Comparison of ENCODE assay signal across 9 mouse cellular contexts in the genomic region with DNA sequence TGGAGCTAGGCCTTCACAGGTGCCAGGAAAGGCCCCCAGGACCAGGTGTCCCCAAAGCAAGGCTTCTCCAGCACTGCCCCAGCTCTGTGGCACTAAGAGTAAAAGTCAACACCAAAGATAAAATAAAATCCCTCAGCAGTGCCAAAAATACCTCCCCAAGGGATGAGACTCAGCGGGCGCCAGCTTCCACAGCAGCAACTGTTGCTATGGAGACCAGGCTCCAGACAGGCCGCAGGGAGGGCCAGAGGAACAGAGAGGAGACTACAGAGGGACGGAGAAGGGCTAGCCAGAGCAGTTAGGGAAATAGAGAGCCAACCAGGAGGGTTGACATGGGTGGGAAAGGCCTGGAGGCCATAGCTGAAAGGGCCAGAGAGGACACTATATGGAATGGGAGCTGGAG. TPM values are rescaled to one million over a fixed set of nuclear protein-coding genes. Genes with fewer than 3 reads are reported as not detected.
DNase-seq lines count a peak whose midpoint lies in the region; ATAC-seq lines count a peak whose summit lies in the region.
"Had no signal": no experiment of that assay in that cellular context is flagged by ENCODE, and none has a peak within 500 bp of the region (broad histone marks: within the 10 kb centered on the region; RNA-seq: fewer than 3 reads in every experiment).

No protein-coding gene starts in this region.

- no peaks in the 10 kb centered on the region for H3K9me3 ChIP-seq in forebrain, embryonic 11.5 days (ENCODE audit: control insufficient read depth, low read length)
- no peaks in the 10 kb centered on the region for H3K9me3 ChIP-seq in heart, embryonic 15.5 days (replicated peaks)
- H3K9me3 ChIP-seq in intestine, embryonic 16.5 days (ENCODE audit: control insufficient read depth, low read length): no peaks in the 10 kb centered on the region

- H3K36me3 ChIP-seq in forebrain, embryonic 11.5 days (ENCODE audit: control insufficient read depth, insufficient read depth, low read length): no peaks in the 10 kb centered on the region
- no peaks in the 10 kb centered on the region for H3K36me3 ChIP-seq in heart, embryonic 15.5 days
- H3K36me3 ChIP-seq in intestine, embryonic 16.5 days (ENCODE audit: control insufficient read depth, insufficient read depth, low read length): no peaks in the 10 kb centered on the region

- no peak overlapping the region for H3K4me3 ChIP-seq in forebrain, embryonic 11.5 days (ENCODE audit: low read depth, low read length)
- no peak overlapping the region for H3K4me3 ChIP-seq in heart, embryonic 15.5 days
- H3K4me3 ChIP-seq in intestine, embryonic 16.5 days (ENCODE audit: low read length): no peak overlapping the region

- peak; percentile 58 for DNase-seq in layer of hippocampus, adult 11-12 months (ENCODE audit: low spot score)
- no peak for DNase-seq in layer of hippocampus, adult 9-10 months (ENCODE audit: low spot score)
- DNase-seq in forebrain, embryonic 11.5 days (ENCODE audit: low spot score): peak; percentile 66
- peak; percentile 44 for DNase-seq in mesoderm, embryonic 11.5 days (ENCODE audit: low read depth, low spot score)
- no peak for DNase-seq in urinary bladder, adult 18-20 months (ENCODE audit: low spot score in 2 of 2)

- no peak overlapping the region for H3K27ac ChIP-seq in forebrain, embryonic 11.5 days (ENCODE audit: low read depth, low read length)
- peak overlapping the region; percentile 64 for H3K27ac ChIP-seq in heart, embryonic 15.5 days
- H3K27ac ChIP-seq in intestine, embryonic 16.5 days (ENCODE audit: low read length): no peak overlapping the region

- no peak overlapping the region for H3K4me2 ChIP-seq in forebrain, embryonic 11.5 days (ENCODE audit: low read depth, low read length, severe bottlenecking)
- H3K4me2 ChIP-seq in heart, embryonic 15.5 days: peak overlapping the region; percentile 23
- H3K4me2 ChIP-seq in intestine, embryonic 16.5 days (ENCODE audit: low read depth, low read length): no peak overlapping the region

- H3K9ac ChIP-seq in forebrain, embryonic 11.5 days (ENCODE audit: low read length): no peak overlapping the region
- no peak overlapping the region for H3K9ac ChIP-seq in heart, embryonic 15.5 days
- no peak overlapping the region for H3K9ac ChIP-seq in intestine, embryonic 16.5 days (ENCODE audit: low read depth, low read length)

- H3K4me1 ChIP-seq in forebrain, embryonic 11.5 days (replicated peaks; ENCODE audit: control insufficient read depth, insufficient read depth, low read length): peaks cover 19% of the 10 kb centered on the region
- peaks cover 62% of the 10 kb centered on the region for H3K4me1 ChIP-seq in heart, embryonic 15.5 days (replicated peaks)
- peaks cover 46% of the 10 kb centered on the region for H3K4me1 ChIP-seq in intestine, embryonic 16.5 days (ENCODE audit: control insufficient read depth, insufficient read depth, low read length)

- WGBS in forebrain, embryonic 11.5 days: 6% methylated on average over 4 of the region's 4 CpGs
- 19% methylated on average over 4 of the region's 4 CpGs for WGBS in heart, embryonic 15.5 days
- 32% methylated on average over 4 of the region's 4 CpGs for WGBS in intestine, embryonic 16.5 days

- ATAC-seq in forebrain, embryonic 11.5 days (replicated peaks; ENCODE audit: low FRiP score): no peak
- peak; percentile 70 for ATAC-seq in heart, embryonic 15.5 days (replicated peaks; ENCODE audit: insufficient number of reproducible peaks, insufficient read depth, low FRiP score, low read depth)
- ATAC-seq in intestine, embryonic 16.5 days: no peak
- ATAC-seq in megakaryocyte, adult 5-6 weeks (ENCODE audit: poor library complexity, severe bottlenecking): no peak

- H3K27me3 ChIP-seq in forebrain, embryonic 11.5 days (ENCODE audit: control insufficient read depth, insufficient read depth, low read length): no peaks in the 10 kb centered on the region
- no peaks in the 10 kb centered on the region for H3K27me3 ChIP-seq in heart, embryonic 15.5 days
- H3K27me3 ChIP-seq in intestine, embryonic 16.5 days (replicated peaks; ENCODE audit: control insufficient read depth, insufficient read depth, low read length): no peaks in the 10 kb centered on the region

RNA-seq across cellular contexts. Expression of a gene that starts 18.0 kb away (rescaled TPM):
- 10.3 and 10.7 TPM in 2 replicates for polyA plus RNA-seq in forebrain, embryonic 11.5 days (2014; fragmentation: Nextera tagmentation; extraction: Ambion mirVana)
- polyA plus RNA-seq in heart, embryonic 15.5 days (2015; fragmentation: Nextera tagmentation; extraction: Ambion mirVana): 1.4 and 2.0 TPM in 2 replicates
- 2.9 and 3.5 TPM in 2 replicates for polyA plus RNA-seq in intestine, embryonic 16.5 days (2015; fragmentation: Nextera tagmentation; extraction: Ambion mirVana)
- 0.66 and 1.6 TPM in 2 replicates for total RNA-seq in megakaryocyte, adult 5-6 weeks (2015)
- total RNA-seq in megakaryocyte, adult 5-6 weeks (2017): 0.33 and 0.48 TPM in 2 replicates
- total RNA-seq: common myeloid progenitor, adult 5-6 weeks had no signal

RNA-seq across cellular contexts. Expression of a gene that starts 57.4 kb away (rescaled TPM):
- polyA plus RNA-seq in forebrain, embryonic 11.5 days (2014; fragmentation: Nextera tagmentation; extraction: Ambion mirVana): 19.6 and 23.8 TPM in 2 replicates
- polyA plus RNA-seq in heart, embryonic 15.5 days (2015; fragmentation: Nextera tagmentation; extraction: Ambion mirVana): 70.2 and 75.7 TPM in 2 replicates
- polyA plus RNA-seq in intestine, embryonic 16.5 days (2015; fragmentation: Nextera tagmentation; extraction: Ambion mirVana): 60.0 and 63.3 TPM in 2 replicates
- 76.1 and 81.6 TPM in 2 replicates for total RNA-seq in megakaryocyte, adult 5-6 weeks (2015)
- 33.4 and 48.2 TPM in 2 replicates for total RNA-seq in megakaryocyte, adult 5-6 weeks (2017)

Comparison
In these comparisons a context has a peak if more than half of its experiments do, and no peak if none do; other contexts are left out.
1. DNase-seq: peak in layer of hippocampus, adult 11-12 months (single experiment), forebrain, embryonic 11.5 days (single experiment) and mesoderm, embryonic 11.5 days (single experiment); none in layer of hippocampus, adult 9-10 months (single experiment) and urinary bladder, adult 18-20 months (0 of 2).